Mouse (Mus musculus): ENCODE results near the gene Rps6kb1.

GRCm38 (mm10) chr11:86571047-86571855 lies 26.6 kb upstream of the Rps6kb1 start:
- TF ChIP-seq CTCF (IDR thresholded peaks at IDR 0.05; ENCODE audit: low read depth) (no peak), EP300 (IDR thresholded peaks at IDR 0.05; ENCODE audit: low read depth) (no peak)
